Mouse (Mus musculus): ENCODE results near the gene Slc31a2.

Gene Slc31a2

DNA sequence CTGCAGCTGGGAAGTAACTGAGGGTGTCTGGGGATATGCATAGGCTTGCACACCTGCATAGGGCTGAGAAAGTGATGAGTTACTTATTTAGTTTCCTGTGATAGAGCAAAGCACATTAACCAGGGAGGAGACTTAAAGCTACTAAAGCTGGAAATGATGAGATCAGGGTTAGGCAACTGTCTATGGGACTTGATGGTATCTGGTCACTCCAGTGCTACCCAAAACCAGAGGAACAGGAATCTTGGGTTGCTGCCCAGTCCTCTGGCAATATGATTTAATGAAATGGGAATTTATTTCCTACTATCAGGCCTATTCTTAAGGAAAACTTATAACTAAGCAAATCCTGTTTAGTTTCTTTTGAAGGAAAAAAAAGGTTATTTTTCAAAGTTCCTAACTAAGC, 63.7 kb downstream of the Slc31a2 start:
- DNase-seq: no peak

DNA sequence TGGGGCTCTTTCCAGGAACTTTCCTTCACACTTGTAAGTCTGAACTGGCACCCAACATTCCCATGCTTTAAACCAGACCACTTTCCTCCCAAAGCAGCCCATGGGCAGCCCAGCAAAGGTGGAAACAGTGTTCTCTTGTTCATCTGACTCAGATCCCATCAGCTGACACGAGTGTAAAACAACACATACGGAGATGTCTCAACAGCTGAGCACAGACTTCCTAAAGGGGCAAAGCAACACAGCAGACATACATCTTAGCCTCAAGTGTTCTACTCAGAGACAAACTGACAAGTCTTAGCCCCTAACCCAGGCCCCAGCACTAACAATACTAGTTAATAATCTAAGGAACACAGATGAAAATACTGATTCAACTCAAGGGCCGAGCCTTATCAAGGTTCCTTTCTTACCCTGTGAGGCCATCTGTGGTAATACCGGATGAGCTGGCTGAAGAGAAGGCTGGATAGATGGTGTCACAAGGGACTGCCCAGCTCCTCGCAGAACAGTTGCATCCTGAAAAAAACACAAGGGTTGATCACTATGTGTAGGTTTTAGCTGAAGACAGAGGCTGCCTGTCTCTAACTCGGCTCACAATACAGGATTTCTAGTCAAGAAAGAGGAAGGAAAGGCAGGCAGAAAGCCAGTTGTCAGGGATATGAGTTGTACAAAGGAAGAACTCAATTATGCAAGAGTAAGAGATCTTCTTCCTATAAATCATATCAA, 66.7 kb downstream of the Slc31a2 start:
- DNase-seq: no peak

DNA sequence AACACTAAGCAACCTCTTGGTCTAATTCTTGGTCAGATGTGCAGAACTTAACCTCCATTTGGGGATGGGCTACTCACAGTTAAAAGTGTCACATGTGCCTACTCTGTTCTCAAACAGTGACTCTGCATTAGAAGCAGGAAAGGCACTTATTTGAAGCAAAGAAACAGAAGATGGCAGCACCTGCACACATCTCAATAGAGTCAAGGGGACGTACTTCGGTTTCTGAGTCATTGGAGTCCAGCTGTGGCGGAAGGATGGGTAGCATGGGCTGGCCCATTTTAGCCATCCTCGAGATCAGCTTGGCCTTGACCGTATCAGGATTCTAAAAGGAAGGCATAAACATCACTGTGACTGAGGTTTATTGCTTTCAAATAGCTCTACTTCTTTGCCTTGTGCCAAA, 69.6 kb downstream of the Slc31a2 start:
- no peak for DNase-seq

- no peak for DNase-seq
Measured at GRCm38 (mm10) chr4:62338536-62338935, 76.2 kb downstream of the Slc31a2 start.

- peak in 1 of 2 experiments; percentile 17 for DNase-seq
Measured at GRCm38 (mm10) chr4:62344000-62344399, 81.6 kb downstream of the Slc31a2 start.

DNA sequence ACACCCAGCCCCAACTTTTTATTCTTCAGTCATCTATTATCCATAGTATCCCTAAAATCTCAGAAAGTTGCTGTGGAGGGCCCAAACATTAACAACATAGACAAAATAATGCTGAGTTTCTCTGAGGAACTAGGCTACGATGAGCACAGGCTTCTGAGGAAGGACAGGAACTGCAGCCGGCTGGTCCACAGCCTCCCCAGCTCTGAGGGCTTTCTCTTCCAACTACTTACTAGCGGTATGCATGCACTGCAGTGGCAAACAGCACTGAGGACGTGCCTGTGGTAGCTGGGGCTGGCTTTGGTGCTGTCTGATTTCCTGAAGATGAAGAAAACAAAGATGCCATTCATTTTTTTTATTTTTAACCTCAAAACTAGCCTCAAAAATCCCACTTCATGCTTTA, 83.5 kb downstream of the Slc31a2 start:
- DNase-seq: no peak

- DNase-seq: no peak
Measured at GRCm38 (mm10) chr4:62347605-62348328, 85.4 kb downstream of the Slc31a2 start.
